Mouse (Mus musculus) neutrophil, adult 5-6 weeks (primary cell): ENCODE data around the gene Gprasp2. TPM values are rescaled to one million over a fixed set of nuclear protein-coding genes. Genes with fewer than 3 reads are reported as not detected.

ENCODE experiments used
- total RNA-seq: library from RNA; stranded (forward); fragments of 200-1000 nt; gene quantifications from 2 replicates; pipeline ENCODE4 v1.2.3, GENCODE M21; 2017

Gene Gprasp2
- total RNA-seq, 1 experiment from 2014 or later: 2.2 TPM

Other genes with a start within 250 kb of the Gprasp2 start
- gene Nxf7, start 240.3 kb upstream of the Gprasp2 start, total RNA-seq: not detected in 2 replicates
- not detected in 2 replicates for gene Prame, start 211.3 kb upstream of the Gprasp2 start, total RNA-seq
- not detected in 2 replicates for gene Tcp11x2, start 145.2 kb upstream of the Gprasp2 start, total RNA-seq
- not detected in 2 replicates for gene Tmsb15a, start 113.8 kb upstream of the Gprasp2 start, total RNA-seq
- gene Armcx5, start 96.3 kb upstream of the Gprasp2 start, total RNA-seq: 28.2 and 29.0 TPM in 2 replicates
- 42.1 and 46.6 TPM in 2 replicates for gene Gprasp1, start 96.3 kb upstream of the Gprasp2 start, total RNA-seq
- 6.5 and 8.0 TPM in 2 replicates for gene Bhlhb9, start 41.4 kb upstream of the Gprasp2 start, total RNA-seq
- gene Arxes2, start 154.8 kb downstream of the Gprasp2 start, total RNA-seq: 0.49 TPM in 1 of 2 replicates, not detected in the other
- gene Arxes1, start 194.3 kb downstream of the Gprasp2 start, total RNA-seq: not detected in 2 replicates
- not detected in 2 replicates for gene Bex2, start 229.2 kb downstream of the Gprasp2 start, total RNA-seq
- not detected in 2 replicates for gene Nxf3, start 246.2 kb downstream of the Gprasp2 start, total RNA-seq